Mouse (Mus musculus): ENCODE data around the gene Ptpn12.
A peak's percentile ranks its signal among the peaks of the same experiment; 100 is the strongest.

Ptpn12 gene

GRCm38 (mm10) chr5:21055820-21056531, at the start of gene Ptpn12:
TSS of gene Ptpn12 (minus strand) at chr5:21055911.
- peak; percentile 89 for DNase-seq

GRCm38 (mm10) chr5:21091179-21091578, 35.5 kb upstream of the Ptpn12 start:
- DNase-seq: no peak

DNA sequence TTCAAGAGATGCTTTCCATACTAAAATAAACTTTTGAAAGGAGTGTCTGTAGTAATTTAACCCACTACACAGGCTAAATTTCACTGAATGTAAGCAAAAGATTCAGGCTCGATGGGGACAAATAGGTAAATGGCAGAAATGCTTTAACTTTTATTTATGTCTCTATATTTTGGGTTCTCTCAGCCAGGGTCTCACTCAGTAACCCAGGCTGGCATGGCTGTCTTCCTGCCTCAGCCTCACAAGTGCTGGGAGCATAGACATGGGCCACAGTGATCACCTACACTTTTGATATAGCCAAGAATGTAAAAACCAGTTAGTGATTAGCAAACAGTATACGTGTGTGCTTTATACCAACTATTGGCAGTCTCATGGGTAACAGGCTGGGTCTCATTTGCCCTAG, 1.5 kb upstream of the Ptpn12 start:
- no peak for DNase-seq

DNA sequence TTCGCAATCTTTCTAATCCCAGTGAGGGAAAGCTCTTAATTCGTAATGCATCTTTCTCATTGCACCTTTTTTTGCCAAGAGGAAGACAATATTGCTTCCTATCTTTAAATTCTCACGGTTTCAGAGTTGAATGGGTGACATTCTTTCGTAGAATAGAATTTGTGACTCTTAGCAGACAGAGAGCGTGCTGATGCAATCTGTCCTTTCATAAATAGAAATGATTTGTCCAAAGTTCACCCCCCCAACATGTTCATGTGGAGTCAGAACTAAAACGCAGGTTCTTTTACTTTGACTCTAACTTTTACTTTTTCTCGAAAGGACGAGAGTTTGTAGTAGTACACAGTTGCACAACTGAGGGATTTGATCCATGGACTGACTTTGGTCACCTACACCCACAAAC, 884 bp upstream of the Ptpn12 start:
- no peak for DNase-seq

DNA sequence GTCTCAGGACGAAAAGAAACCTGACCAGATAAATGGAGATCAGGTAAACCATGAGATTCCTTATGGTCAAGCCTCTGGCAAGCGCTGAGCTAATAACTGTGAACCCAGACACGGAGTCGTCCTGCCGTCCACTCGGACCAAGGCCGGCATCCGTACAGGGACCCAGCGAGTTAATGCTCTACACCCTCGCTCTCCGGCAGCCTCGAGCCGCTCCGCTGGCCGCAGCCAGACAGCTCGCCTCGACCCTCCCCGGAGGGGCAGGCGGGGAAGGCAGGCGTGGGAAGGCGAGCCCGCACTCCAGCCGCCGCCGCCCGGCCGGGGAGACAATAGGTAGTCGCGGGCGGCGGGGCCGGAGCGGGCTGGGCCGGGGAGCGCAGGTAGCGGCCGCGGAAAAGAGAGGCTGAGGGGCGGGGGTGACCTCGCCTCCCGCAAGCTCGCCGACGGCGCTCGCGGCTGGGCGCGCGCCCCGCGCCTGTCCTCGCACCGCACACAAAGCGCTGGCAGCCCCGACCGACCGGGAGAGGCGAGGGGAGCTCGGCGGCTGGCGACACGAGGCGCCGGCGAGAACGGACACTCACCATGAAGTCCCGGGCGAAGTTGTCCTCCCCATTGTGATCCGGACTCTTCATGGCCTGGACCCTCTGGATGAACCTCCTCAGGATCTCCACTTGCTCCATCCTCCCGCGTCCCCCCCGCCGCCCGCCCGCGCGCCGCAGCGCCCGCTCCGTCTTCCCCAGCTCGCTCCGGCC, 466 bp downstream of the Ptpn12 start:
- peak; percentile 29 to 46 for DNase-seq

DNA sequence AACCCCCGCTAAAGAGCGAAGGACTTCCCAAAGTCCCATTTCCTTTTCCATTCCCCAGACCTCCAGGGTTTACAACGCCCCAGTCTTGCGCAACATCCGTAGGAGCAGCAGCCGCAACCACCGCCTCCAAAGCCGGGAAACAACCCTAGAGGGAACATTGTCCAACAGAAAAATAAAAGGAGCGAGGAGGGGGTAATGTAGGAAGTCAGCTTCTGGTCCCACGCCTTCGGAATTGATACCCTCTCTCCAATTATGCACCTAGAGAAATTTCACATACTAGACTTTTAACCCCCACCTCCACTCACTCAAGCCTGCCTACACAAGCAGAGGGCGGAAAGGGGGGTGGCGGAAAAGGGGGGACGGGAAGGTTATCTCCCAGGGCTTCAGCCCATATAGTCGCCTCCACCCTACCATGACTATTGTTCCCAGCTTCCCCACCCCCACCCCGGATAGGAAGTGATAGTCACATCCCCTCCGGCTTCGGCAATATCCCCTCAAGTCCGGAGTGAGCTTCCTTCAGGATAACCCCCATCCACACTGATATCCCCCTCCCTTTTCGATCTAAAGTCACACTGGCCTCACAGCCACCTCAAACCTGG, 1.1 kb downstream of the Ptpn12 start:
- DNase-seq: peak; percentile 6 to 17

GRCm38 (mm10) chr5:21053571-21054307, 2.0 kb downstream of the Ptpn12 start:
- no peak for DNase-seq

DNA sequence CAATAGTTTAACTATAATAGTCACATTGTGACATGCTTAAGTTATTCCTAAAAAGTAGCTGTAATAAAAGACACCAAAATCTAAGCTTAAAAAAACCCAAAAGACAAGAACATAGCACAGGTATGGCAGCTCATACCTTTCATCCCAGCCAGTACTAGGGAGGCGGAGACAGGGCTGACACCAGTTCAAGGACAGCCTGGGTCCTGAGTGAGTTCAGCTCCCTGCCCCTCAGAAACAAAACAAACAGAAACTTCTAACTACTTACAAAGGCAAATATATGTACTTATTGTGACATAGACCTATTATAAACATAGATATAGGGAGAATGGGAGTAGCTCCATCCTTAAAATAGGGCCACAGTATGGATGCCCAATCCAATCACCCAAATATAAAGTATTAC, 3.2 kb downstream of the Ptpn12 start:
- DNase-seq: no peak

DNA sequence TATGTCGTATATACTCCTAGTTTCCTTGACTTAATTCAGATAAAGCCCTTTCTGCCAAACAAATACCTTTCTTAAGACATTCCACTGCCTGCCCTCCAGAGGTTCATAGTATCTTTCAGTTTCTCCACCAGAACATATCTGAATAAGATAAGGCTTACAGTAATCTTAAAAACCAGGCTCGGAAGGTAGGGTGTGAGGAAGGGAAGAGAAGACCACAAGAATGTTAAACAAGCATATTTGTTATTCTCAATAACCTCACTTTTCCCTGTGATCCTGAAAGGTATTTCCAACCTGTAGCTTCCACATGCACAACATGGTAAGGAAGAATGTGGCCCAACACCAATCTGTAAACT, 5.0 kb downstream of the Ptpn12 start:
- DNase-seq: no peak

GRCm38 (mm10) chr5:21050061-21050769, 5.5 kb downstream of the Ptpn12 start:
- no peak for DNase-seq

DNA sequence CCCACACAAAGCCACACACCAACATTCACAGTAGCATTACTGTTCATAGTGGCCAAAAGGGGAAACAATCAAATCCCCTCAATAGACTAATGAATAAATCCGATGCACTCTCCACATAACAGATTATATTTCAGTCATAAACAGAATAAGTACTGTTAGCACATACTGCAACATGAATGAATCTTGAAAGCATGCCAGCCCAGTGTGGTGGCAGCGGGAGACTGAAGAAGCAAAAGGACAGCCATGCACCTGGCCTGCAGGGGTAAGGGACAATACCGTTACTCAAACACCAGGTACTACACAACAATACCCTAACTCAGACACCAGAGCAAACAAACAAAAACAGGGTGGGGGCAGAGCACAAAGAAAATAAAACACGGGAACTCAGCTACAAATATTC, 6.7 kb downstream of the Ptpn12 start:
- DNase-seq: no peak

GRCm38 (mm10) chr5:21047114-21047513, 8.6 kb downstream of the Ptpn12 start:
- DNase-seq: no peak

GRCm38 (mm10) chr5:21046150-21047048, 9.3 kb downstream of the Ptpn12 start:
- no peak for DNase-seq

DNA sequence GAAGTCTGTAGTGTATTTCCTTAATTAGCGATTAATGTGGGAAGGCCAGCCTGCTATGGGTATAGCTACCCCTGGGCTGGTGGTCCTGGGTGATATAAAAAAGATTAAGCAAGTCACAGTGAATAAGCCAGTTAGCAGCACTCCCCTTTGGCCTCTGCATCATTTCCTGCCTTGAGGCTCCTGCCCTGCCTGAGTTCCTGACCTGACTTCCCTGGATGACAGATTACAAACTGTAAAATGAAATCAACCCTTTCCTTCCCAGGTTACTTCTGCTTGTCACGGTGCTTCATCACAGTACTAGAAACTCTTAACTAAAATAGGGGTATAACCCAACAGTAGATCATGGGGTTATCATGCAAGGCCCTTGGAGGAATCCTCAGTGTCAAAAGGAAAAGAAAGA, 10.2 kb downstream of the Ptpn12 start:
- no peak for DNase-seq

DNA sequence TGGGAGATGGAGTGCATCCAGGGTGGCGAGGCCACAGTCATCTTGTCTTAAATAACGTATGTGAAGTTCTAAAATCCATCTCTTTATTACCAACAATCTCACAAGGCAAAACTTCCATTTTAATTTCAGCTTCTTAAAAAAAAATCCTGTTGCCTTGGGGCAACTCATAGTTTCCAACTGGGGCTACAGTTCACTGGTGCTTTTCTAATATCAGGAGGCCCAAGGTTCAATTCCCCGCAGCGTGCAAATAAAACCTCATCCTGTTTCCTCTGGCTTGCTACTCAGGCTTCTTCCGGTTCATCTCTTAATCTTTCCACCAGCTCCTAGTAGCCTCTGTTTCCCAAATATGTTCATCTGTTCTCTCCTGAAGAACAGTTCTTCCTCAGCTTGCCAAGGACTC, 17.6 kb downstream of the Ptpn12 start:
- no peak for DNase-seq

DNA sequence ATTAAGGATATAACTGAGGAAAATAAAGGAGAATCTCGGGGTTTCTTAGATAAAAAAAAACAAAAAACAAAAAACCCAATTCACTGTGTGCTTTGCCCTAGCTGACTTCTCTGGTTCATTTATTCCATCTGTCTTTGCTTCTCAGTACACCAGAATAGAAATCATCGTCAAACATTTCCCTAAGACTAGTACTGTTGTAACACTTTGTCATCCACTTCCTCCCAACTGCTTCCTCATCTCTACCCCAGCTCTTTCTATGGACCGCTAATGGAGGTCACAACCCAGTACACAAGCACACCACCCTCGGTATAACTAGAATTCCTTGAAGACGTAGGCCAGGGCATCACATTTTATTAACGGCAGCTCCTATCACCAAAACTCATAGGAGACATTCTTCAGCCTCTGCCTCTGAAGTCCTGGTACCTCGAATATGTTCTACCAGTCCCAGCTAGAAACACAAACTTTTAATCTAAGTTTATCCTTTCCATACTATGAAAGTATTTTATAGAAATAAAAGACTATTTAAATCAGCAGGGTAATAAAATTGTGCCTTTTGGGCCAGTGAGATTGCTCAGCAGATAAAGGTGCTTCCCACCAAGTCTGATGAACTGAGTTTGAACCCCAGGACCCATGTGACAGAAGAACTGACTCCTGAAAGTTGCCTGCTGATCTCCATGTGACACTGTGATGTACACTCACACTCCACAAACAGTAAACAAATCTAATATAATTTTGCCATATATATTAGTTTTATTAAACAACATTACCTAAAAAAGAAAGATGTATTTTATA, 19.8 kb downstream of the Ptpn12 start:
- DNase-seq: no peak

DNA sequence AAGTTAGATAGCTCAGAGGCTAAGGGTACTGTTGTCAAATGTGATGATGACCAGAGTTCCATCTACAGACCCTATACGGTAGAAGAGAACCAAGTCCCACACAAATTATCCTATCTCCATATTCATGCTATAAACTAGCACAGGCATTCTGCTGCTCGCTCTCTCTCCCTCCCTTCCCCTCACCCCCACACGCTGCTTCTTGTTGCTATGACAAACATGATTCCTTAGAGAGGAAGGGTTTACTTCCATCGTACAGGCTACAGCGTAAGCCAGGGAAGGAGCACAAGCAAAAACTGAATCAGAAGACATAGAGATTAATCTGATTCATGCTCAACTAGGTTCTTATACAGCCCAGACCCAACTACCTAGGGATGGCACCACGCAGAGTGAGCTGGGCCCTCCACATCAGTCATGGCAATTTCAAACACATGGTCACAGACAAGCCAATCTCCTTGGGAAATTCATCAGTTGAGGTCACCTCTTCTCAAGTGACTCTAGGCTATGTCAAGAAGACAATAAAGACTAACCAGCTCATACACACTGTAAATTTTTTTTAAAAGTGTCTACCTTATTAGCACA, 21.2 kb downstream of the Ptpn12 start:
- no peak for DNase-seq

- no peak for DNase-seq
These were observed 22.2 kb downstream of the Ptpn12 start for GRCm38 (mm10) chr5:21033382-21034056.

- DNase-seq: no peak
These were observed 23.1 kb downstream of the Ptpn12 start for GRCm38 (mm10) chr5:21032626-21033025.

- no peak for DNase-seq
These were observed 25.5 kb downstream of the Ptpn12 start for GRCm38 (mm10) chr5:21030226-21030625.

Data from thymus, adult 18-20 months (tissue).